Mouse (Mus musculus) CH12.LX (cell line): ENCODE data around the gene Ube2g1. TPM values are rescaled to one million over a fixed set of nuclear protein-coding genes. Genes with fewer than 3 reads are reported as not detected.

Experiments used
- DNase-seq: peaks from one replicate; pipeline ENCODE4 v3.0.0-alpha.2; 2013; ENCODE audit errors: extremely low read depth
- H3K27ac ChIP-seq: 2 replicates; pipeline ENCODE4 v1.5.1; 2012; ENCODE audit warnings: low read depth, mild to moderate bottlenecking, control low read depth, moderate library complexity; ENCODE audit not compliant: insufficient read depth
- H3K27me3 ChIP-seq: replicated peaks from 2 replicates; pipeline ENCODE3; 2012; ENCODE audit warnings: inconsistent platforms
- H3K36me3 ChIP-seq, 2 experiments: replicated peaks in 1 of 2; 2 replicates each; pipeline versions ENCODE3 to v1.6.1; 2012; ENCODE audit warnings: inconsistent platforms in 1 of 2, low read length in 1 of 2, mild to moderate bottlenecking in 1 of 2, mixed read lengths in 1 of 2, moderate library complexity in 1 of 2; ENCODE audit not compliant: control insufficient read depth in 1 of 2, insufficient read depth in 1 of 2
- H3K4me1 ChIP-seq, 2 experiments: 2 replicates each; pipeline ENCODE4 v1.6.1; 2012; ENCODE audit warnings: inconsistent platforms in 1 of 2, moderate library complexity in 1 of 2; ENCODE audit not compliant: insufficient read depth in 2 of 2, control insufficient read depth in 1 of 2
- H3K4me2 ChIP-seq: 2 replicates; pipeline ENCODE4 v1.6.1; 2012; ENCODE audit warnings: low read depth, mild to moderate bottlenecking, control low read depth; ENCODE audit not compliant: poor library complexity, insufficient read depth, severe bottlenecking
- H3K4me3 ChIP-seq, 3 experiments: fragments of 150-350 bp in 1 of 3; sonication (generic) in 1 of 3; replicated peaks in 1 of 3; 2 replicates each; pipeline versions ENCODE3 to v1.5.1; 2011 to 2012; ENCODE audit warnings: low read depth in 2 of 3, low read length in 2 of 3, mild to moderate bottlenecking in 2 of 3, moderate library complexity in 2 of 3, control low read depth in 1 of 3, improper control_type of control experiment in 1 of 3, inconsistent platforms in 1 of 3, mixed read lengths in 1 of 3; ENCODE audit not compliant: poor library complexity in 1 of 3
- H3K79me2 ChIP-seq: replicated peaks from 2 replicates; pipeline ENCODE4 v1.6.1; 2012; ENCODE audit warnings: mild to moderate bottlenecking, moderate library complexity; ENCODE audit not compliant: control insufficient read depth, poor library complexity, insufficient read depth, severe bottlenecking; ENCODE audit errors: extremely low read depth
- H3K9ac ChIP-seq: 2 replicates; pipeline ENCODE4 v1.6.1; 2012; ENCODE audit warnings: low read depth, mild to moderate bottlenecking, control low read depth, moderate library complexity; ENCODE audit not compliant: insufficient read depth
- H3K9me3 ChIP-seq: replicated peaks from 2 replicates; pipeline ENCODE3; 2012; ENCODE audit warnings: low read length, inconsistent platforms, mixed read lengths
- ELF1 ChIP-seq: IDR thresholded peaks from 2 replicates; pipeline ENCODE4 v1.6.1; 2014; ENCODE audit warnings: low read depth, mild to moderate bottlenecking, inconsistent platforms, low read length, improper control_type of control experiment
- EP300 ChIP-seq: IDR thresholded peaks from 2 replicates; pipeline ENCODE4 v1.6.1; 2011; ENCODE audit warnings: low read length, improper control_type of control experiment
- GABPA ChIP-seq: IDR thresholded peaks from 2 replicates; pipeline ENCODE4 v1.6.1; 2012; ENCODE audit warnings: low read depth, low read length, improper control_type of control experiment, inconsistent platforms; ENCODE audit not compliant: insufficient replicate concordance
- IRF4 ChIP-seq: IDR thresholded peaks from 2 replicates; pipeline ENCODE4 v1.6.1; 2014; ENCODE audit warnings: low read depth, mild to moderate bottlenecking, inconsistent platforms, low read length, improper control_type of control experiment
- JUN ChIP-seq: IDR thresholded peaks from 2 replicates; pipeline ENCODE4 v1.6.1; 2011; ENCODE audit warnings: low read depth, mild to moderate bottlenecking, low read length, improper control_type of control experiment, moderate library complexity; ENCODE audit not compliant: insufficient read depth
- JUND ChIP-seq: conservative IDR thresholded peaks from 2 replicates; pipeline ENCODE4 v1.6.1; 2011; ENCODE audit warnings: low read depth, low read length, improper control_type of control experiment
- MAFK ChIP-seq: IDR thresholded peaks from 2 replicates; pipeline ENCODE4 v1.6.1; 2011; ENCODE audit warnings: low read length, improper control_type of control experiment; ENCODE audit not compliant: insufficient replicate concordance
- MAX ChIP-seq: IDR thresholded peaks from 2 replicates; pipeline ENCODE4 v1.6.1; 2011; ENCODE audit warnings: low read length, improper control_type of control experiment
- MEF2A ChIP-seq: IDR thresholded peaks from 2 replicates; pipeline ENCODE4 v1.6.1; 2014; ENCODE audit warnings: low read depth, mild to moderate bottlenecking, inconsistent platforms, low read length, improper control_type of control experiment, borderline replicate concordance
- MXI1 ChIP-seq: IDR thresholded peaks from 2 replicates; pipeline ENCODE4 v1.6.1; 2011; ENCODE audit warnings: mild to moderate bottlenecking, low read depth, low read length, improper control_type of control experiment
- NELFE ChIP-seq: IDR thresholded peaks from 2 replicates; pipeline ENCODE4 v1.6.1; 2011; ENCODE audit warnings: low read depth, low read length, improper control_type of control experiment
- NRF1 ChIP-seq: IDR thresholded peaks from 2 replicates; pipeline ENCODE4 v1.6.1; 2014; ENCODE audit warnings: low read depth, mild to moderate bottlenecking, inconsistent platforms, low read length, improper control_type of control experiment, moderate library complexity
- PAX5 ChIP-seq: IDR thresholded peaks from 2 replicates; pipeline ENCODE4 v1.6.1; 2012; ENCODE audit warnings: low read length, inconsistent platforms, mixed read lengths
- POLR2A ChIP-seq: IDR thresholded peaks from 2 replicates; pipeline ENCODE4 v1.6.1; 2011; ENCODE audit warnings: low read depth, mild to moderate bottlenecking, improper control_type of control experiment, low read length
- TCF12 ChIP-seq: IDR thresholded peaks from 2 replicates; pipeline ENCODE4 v1.6.1; 2014; ENCODE audit warnings: low read depth, mild to moderate bottlenecking, inconsistent platforms, low read length, improper control_type of control experiment
- UBTF ChIP-seq: IDR thresholded peaks from 2 replicates; pipeline ENCODE4 v1.6.1; 2012; ENCODE audit warnings: low read depth, mild to moderate bottlenecking, inconsistent platforms, low read length, improper control_type of control experiment, moderate library complexity
- USF2 ChIP-seq: conservative IDR thresholded peaks from 2 replicates; pipeline ENCODE4 v1.6.1; 2011; ENCODE audit warnings: low read depth, low read length, improper control_type of control experiment
- ZC3H11A ChIP-seq: IDR thresholded peaks from 2 replicates; pipeline ENCODE4 v1.6.1; 2012; ENCODE audit warnings: low read depth, mild to moderate bottlenecking, inconsistent platforms, low read length, improper control_type of control experiment
- ZKSCAN1 ChIP-seq: IDR thresholded peaks from 2 replicates; pipeline ENCODE4 v1.6.1; 2012; ENCODE audit warnings: low read depth, inconsistent platforms, low read length, improper control_type of control experiment, borderline replicate concordance
- ZNF384 ChIP-seq: IDR thresholded peaks from 2 replicates; pipeline ENCODE4 v1.6.1; 2012; ENCODE audit warnings: low read depth, low read length, improper control_type of control experiment, inconsistent platforms
- dilution Hi-C: fragments of 300-500 bp; cut with MboI; formaldehyde crosslinking; loops from 2 replicates; pipeline ENCODE4 v1.14.3; 2020; ENCODE audit warnings: low sequenced_read_pairs; ENCODE audit not compliant: extremely low pct_unique_long_range_greater_than_20kb, extremely low pct_ligation_motif_present
- in situ Hi-C: fragments of 300-500 bp; cut with MboI; formaldehyde crosslinking; loops from 3 replicates; pipeline ENCODE4 v1.14.3; 2019; ENCODE audit warnings: low sequenced_read_pairs, low pct_ligation_motif_present, low pct_unique_long_range_greater_than_20kb, mixed read lengths
- polyA plus RNA-seq: library from polyadenylated mRNA; unstranded; fragments of >175 nt; gene quantifications from 2 replicates; pipeline ENCODE4 v1.2.1, GENCODE M21; 2012; ENCODE audit warnings: low read depth; ENCODE audit not compliant: insufficient read length
- total RNA-seq, 2 experiments: library from RNA; depleted of rRNA; stranded (reverse); fragments of 300-350 nt in 1 of 2; fragments of >200 nt in 1 of 2; gene quantifications; 2 replicates each; pipeline ENCODE4 v1.2.3; 2012 to 2014

The Ube2g1 gene
- total and polyA plus RNA-seq, 3 experiments = 34.5 to 74.4 (median 73.8) TPM

GRCm38 (mm10) chr11:72645386-72645785 lies 38.3 kb downstream of the Ube2g1 start:
- in situ Hi-C loops = no loop called here
- no peak for DNase-seq
- Histone ChIP-seq H3K27ac (no peak overlapping the region), H3K4me3 (no peak overlapping the region), H3K4me1 (peaks cover 0 to 48% of the 10 kb centered on the region in 2 experiments; a peak in 3 of 4 replicates), H3K9me3 (no peaks in the 10 kb centered on the region), H3K79me2 (peaks cover 42% of the 10 kb centered on the region), H3K9ac (no peak overlapping the region), H3K27me3 (no peaks in the 10 kb centered on the region), H3K36me3 (peaks cover 0 to 16% of the 10 kb centered on the region in 2 experiments), H3K4me2 (no peak overlapping the region)
- dilution Hi-C loops = no loop called here
- TF ChIP-seq JUND = no peak
- no peak for TF ChIP-seq UBTF
- no peak for TF ChIP-seq ZKSCAN1
- no peak for TF ChIP-seq USF2
- TF ChIP-seq ZC3H11A = no peak
- no peak for TF ChIP-seq IRF4
- TF ChIP-seq MAX = no peak
- TF ChIP-seq TCF12 = no peak
- no peak for TF ChIP-seq NELFE
- TF ChIP-seq NRF1 = no peak
- no peak for TF ChIP-seq PAX5
- TF ChIP-seq ELF1 = no peak
- no peak for TF ChIP-seq JUN
- no peak for TF ChIP-seq ZNF384
- TF ChIP-seq MAFK = no peak
- TF ChIP-seq MEF2A = no peak
- TF ChIP-seq EP300 = no peak
- no peak for TF ChIP-seq POLR2A

DNA sequence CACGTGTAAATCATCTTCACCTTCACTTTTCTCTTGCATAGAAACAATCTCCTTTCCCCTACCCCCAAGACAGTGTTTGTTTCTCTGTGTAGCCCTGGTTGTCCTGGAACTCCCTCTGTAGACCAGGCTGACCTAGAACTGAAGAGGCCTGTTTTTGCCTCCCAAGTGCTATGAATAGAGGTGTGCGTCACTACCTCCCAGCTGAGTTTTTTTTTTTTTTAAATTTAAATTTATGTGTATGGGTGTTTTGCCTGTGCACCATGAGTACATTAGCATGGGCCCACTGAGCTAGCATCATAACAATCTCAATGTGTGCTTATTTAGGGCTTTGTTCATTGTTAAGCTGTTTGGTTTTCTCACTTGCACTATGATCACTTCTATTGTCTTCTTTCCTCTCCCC lies 43.3 kb downstream of the Ube2g1 start:
- DNase-seq = no peak
- H3K4me3 ChIP-seq = no peak overlapping the region
- no peak overlapping the region for H3K27ac ChIP-seq
- H3K9ac ChIP-seq = no peak overlapping the region
- peaks cover 0 to 48% of the 10 kb centered on the region in 2 experiments; a peak in 2 of 4 replicates for H3K4me1 ChIP-seq
- dilution Hi-C loops = no loop called here
- H3K79me2 ChIP-seq = peaks cover 42% of the 10 kb centered on the region
- in situ Hi-C loops = no loop called here
- no peaks in the 10 kb centered on the region for H3K27me3 ChIP-seq
- no peak overlapping the region for H3K4me2 ChIP-seq
- TF ChIP-seq GABPA = no peak
- TF ChIP-seq MXI1 = no peak
- no peak for TF ChIP-seq JUND
- TF ChIP-seq ELF1 = no peak
- no peak for TF ChIP-seq MAFK
- TF ChIP-seq ZNF384 = peak; percentile 29; the same call in 1 of the 2 replicates
- H3K9me3 ChIP-seq = peaks cover 3% of the 10 kb centered on the region
- H3K36me3 ChIP-seq = peaks cover 0 to 19% of the 10 kb centered on the region in 2 experiments
